Mouse (Mus musculus) limb, embryonic 14.5 days (tissue): ENCODE results near the gene Tmem190. TPM values are rescaled to one million over a fixed set of nuclear protein-coding genes. Genes with fewer than 3 reads are reported as not detected.
A peak's percentile ranks its signal among the peaks of the same experiment; 100 is the strongest.

ENCODE experiments used
- ATAC-seq: fragments of 200-750 bp; cut with Nextera tagmentation; 2 replicates; pipeline ENCODE4 v1.8.0; 2017; ENCODE audit warnings: low read depth, moderate number of reproducible peaks, moderate TSS enrichment; ENCODE audit not compliant: low FRiP score
- DNase-seq: peaks from one replicate; pipeline ENCODE4 v3.0.0-alpha.2; 2015; ENCODE audit warnings: low spot score
- H3K27ac ChIP-seq: fragments of 300-500 bp; sonication (generic); replicated peaks from 2 replicates; pipeline ENCODE4 v1.5.1; 2014; ENCODE audit warnings: low read depth, mild to moderate bottlenecking, low read length, moderate library complexity, mixed read lengths
- H3K27me3 ChIP-seq: fragments of 300-500 bp; sonication (generic); 2 replicates; pipeline ENCODE4 v1.6.1; 2014; ENCODE audit warnings: low read length, mixed read lengths; ENCODE audit not compliant: control insufficient read depth, insufficient read depth
- H3K36me3 ChIP-seq: fragments of 300-500 bp; sonication (generic); 2 replicates; pipeline ENCODE4 v1.6.1; 2014; ENCODE audit warnings: mild to moderate bottlenecking, low read length, moderate library complexity, mixed read lengths; ENCODE audit not compliant: control insufficient read depth, insufficient read depth
- H3K4me1 ChIP-seq: fragments of 300-500 bp; sonication (generic); 2 replicates; pipeline ENCODE4 v1.6.1; 2014; ENCODE audit warnings: antibody characterized with exemption, low read length, mixed read lengths; ENCODE audit not compliant: control insufficient read depth, insufficient read depth
- H3K4me2 ChIP-seq: fragments of 300-500 bp; sonication (generic); replicated peaks from 2 replicates; pipeline ENCODE4 v1.6.1; 2014; ENCODE audit warnings: low read depth, mild to moderate bottlenecking, low read length, moderate library complexity; ENCODE audit not compliant: severe bottlenecking
- H3K4me3 ChIP-seq: fragments of 300-500 bp; sonication (generic); replicated peaks from 2 replicates; pipeline ENCODE4 v1.5.1; 2014; ENCODE audit warnings: low read length
- H3K9ac ChIP-seq: fragments of 300-500 bp; sonication (generic); 2 replicates; pipeline ENCODE4 v1.6.1; 2014; ENCODE audit warnings: mild to moderate bottlenecking, low read depth, low read length, moderate library complexity; ENCODE audit not compliant: severe bottlenecking
- H3K9me3 ChIP-seq: fragments of 300-500 bp; sonication (generic); 2 replicates; pipeline ENCODE4 v1.6.1; 2016; ENCODE audit warnings: low read length; ENCODE audit not compliant: control insufficient read depth
- POLR2A ChIP-seq: fragments of 200-500 bp; IDR thresholded peaks from 2 replicates; pipeline ENCODE4 v1.8.0; 2012; ENCODE audit warnings: inconsistent platforms, mild to moderate bottlenecking, moderate library complexity, borderline replicate concordance; ENCODE audit not compliant: insufficient read depth, insufficient read length; ENCODE audit errors: extremely low read depth
- WGBS: fragments of 180-500 bp; shearing (Covaris S2); extraction: QIAGEN DNeasy Blood & Tissue Kit; methylation state at CpG from one replicate; pipeline ENCODE4 v1.1.7; 2014; 5-methylcytosine and 5-hydroxymethylcytosine counted together
- polyA plus RNA-seq, 2 experiments: library from polyadenylated mRNA; depleted of rRNA in 1 of 2; stranded (reverse) in 1 of 2; unstranded in 1 of 2; fragments of >200 nt; fragmentation: Nextera tagmentation in 1 of 2; extraction: Ambion mirVana in 1 of 2; gene quantifications; 2 replicates each; pipeline versions ENCODE4 v1.2.1 to v1.2.3; 2012 to 2014

Tmem190 gene
- polyA plus RNA-seq, 2 experiments = not detected

GRCm38 (mm10) chr7:4776861-4777830 is 5.6 kb upstream of the Tmem190 start:
- DNase-seq (peak; percentile 67), ATAC-seq (peak; percentile 84)
- peaks cover 9% of the 10 kb centered on the region; the same call in 1 of the 2 replicates for H3K4me1 ChIP-seq
- H3K9me3 ChIP-seq = no peaks in the 10 kb centered on the region
- H3K27ac ChIP-seq = no peak overlapping the region
- peak overlapping the region; percentile 32 for H3K9ac ChIP-seq
- peak overlapping the region; percentile 51 for H3K4me2 ChIP-seq
- WGBS = 2% methylated on average over 23 of the region's 56 CpGs
- H3K27me3 ChIP-seq = peaks cover 39% of the 10 kb centered on the region
- no peaks in the 10 kb centered on the region for H3K36me3 ChIP-seq
- no peak for TF ChIP-seq POLR2A
- H3K4me3 ChIP-seq = peak overlapping the region; percentile 37

DNA sequence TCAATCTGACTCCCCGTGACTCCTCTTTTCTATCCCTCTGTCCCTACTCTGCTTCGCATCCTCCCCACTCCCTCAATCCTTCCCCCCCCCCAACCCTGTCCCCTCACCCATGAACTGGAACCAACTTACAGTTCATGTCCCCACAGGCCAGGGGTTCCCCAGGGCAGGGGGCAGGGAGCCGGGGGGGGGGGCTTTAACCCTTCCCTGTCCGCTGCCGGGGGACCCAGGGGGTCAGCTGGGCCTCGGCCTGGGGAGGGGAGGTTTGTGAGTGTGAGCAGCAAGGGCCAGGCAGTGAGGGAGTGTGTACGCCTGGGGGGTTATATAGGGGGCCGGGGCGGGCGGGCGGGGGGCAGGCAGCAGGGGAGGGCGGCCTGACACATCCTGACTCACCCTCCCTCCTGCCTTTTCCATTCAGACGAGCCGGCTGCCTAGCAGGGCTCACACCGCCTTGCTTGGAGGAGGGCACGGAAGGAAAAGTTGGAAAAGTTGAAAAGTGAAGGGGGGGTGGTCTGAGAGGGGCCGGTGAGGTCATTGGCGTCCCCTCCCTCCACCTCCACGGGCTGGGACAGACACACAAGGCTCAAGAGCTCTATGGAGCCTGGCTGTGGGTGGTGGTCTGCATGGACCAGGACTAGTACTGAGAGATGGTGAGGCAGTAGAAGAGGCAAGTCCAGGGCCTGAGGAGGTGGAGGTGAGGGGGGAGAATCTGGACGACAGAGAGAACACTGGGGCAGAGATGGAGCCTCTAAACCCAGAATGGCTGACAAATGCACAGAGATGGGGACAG is 4.7 kb upstream of the Tmem190 start:
- no peak overlapping the region for H3K27ac ChIP-seq
- 5% methylated on average over 20 of the region's 20 CpGs for WGBS
- no peak for DNase-seq
- H3K4me1 ChIP-seq = peaks cover 9% of the 10 kb centered on the region; the same call in 1 of the 2 replicates
- H3K9me3 ChIP-seq = no peaks in the 10 kb centered on the region
- no peaks in the 10 kb centered on the region for H3K36me3 ChIP-seq
- H3K9ac ChIP-seq = peak overlapping the region; percentile 32; the same call in 1 of the 2 replicates
- H3K27me3 ChIP-seq = peaks cover 39% of the 10 kb centered on the region
- H3K4me2 ChIP-seq = peak overlapping the region; percentile 51; the same call in 1 of the 2 replicates
- no peak overlapping the region for H3K4me3 ChIP-seq
- ATAC-seq = no peak
- no peak for TF ChIP-seq POLR2A

DNA sequence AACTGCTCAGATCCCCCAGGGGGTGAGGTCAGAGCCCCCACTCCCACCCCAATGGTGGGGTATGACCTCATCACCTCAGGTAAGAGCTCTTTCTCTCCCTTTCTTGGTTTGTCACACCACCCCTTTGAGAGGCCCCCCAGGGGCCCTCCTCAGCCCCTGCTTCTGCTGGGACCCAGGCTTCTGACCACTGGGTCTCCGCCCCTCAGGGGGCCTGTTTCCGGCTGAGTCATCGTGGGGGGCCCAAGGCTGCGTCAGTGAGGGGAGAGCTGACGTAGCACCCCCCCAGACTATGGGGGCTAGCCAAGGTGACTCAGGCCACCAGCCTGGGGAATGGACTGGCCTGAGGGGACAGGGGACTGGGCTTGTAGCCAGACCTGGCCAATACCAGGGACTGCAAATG is 2.8 kb upstream of the Tmem190 start:
- H3K27me3 ChIP-seq = peaks cover 39% of the 10 kb centered on the region
- no peak for DNase-seq
- H3K4me1 ChIP-seq = peaks cover 9% of the 10 kb centered on the region; the same call in 1 of the 2 replicates
- no peaks in the 10 kb centered on the region for H3K9me3 ChIP-seq
- no peaks in the 10 kb centered on the region for H3K36me3 ChIP-seq
- H3K27ac ChIP-seq = no peak overlapping the region
- no peak for ATAC-seq
- no peak overlapping the region for H3K4me2 ChIP-seq
- no peak overlapping the region for H3K4me3 ChIP-seq
- TF ChIP-seq POLR2A = no peak
- H3K9ac ChIP-seq = no peak overlapping the region
- WGBS = 27% methylated on average over 5 of the region's 5 CpGs

DNA sequence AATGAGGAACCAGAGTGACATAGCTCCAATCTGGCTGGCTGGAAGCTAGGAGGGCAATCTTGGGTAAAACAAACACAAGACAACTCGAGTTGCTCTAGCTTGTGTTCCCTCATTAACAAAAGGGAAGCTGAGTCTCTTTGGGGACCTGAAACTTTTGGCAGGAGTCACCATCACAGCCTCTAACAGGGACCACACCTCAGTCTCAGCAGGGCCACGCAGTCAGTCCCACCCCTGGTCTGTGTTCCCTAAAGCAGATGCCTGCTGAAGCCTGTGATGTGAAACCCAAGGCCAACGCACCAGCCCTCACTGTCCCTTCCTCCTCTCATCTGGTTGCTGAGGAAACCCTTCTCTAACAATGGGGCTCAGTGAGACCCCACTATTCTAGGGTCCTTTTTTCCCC is 607 bp upstream of the Tmem190 start:
- no peak overlapping the region for H3K27ac ChIP-seq

DNA sequence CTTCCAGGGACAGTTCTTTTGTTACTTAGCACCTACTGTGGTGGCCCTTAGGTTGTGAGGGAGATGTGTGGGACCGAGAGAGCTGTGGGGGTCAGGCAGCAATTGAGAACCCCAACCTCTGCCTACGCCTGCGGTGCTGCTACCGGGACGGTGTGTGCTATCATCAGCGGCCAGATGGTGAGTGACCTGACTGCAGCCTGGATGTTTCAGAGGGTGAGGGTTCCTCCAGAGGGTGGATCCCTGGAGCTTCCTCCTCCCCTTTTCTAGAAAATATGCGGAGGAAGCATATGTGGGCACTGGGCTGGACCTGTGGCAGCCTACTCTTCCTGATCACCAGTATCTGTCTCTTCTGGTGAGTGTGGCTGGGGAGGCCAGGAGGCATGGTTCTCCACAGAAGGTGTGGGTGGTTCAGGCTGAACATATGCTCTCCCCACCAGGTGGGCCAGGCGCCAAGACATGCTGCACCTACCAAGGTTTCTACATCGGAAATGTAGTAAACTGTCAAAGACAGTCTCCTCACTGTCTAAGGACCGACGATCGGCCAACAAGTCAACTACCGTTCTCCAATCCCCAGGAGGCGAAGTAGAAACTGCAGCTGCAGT is 1.0 kb downstream of the Tmem190 start:
- Histone ChIP-seq H3K36me3 (no peaks in the 10 kb centered on the region), H3K27me3 (peaks cover 4% of the 10 kb centered on the region), H3K4me3 (no peak overlapping the region), H3K4me2 (no peak overlapping the region), H3K9ac (no peak overlapping the region), H3K27ac (no peak overlapping the region), H3K4me1 (peaks cover 6% of the 10 kb centered on the region; the same call in 1 of the 2 replicates), H3K9me3 (no peaks in the 10 kb centered on the region)
- no peak for ATAC-seq
- TF ChIP-seq POLR2A = no peak
- WGBS = 81% methylated on average over 14 of the region's 14 CpGs
- DNase-seq = no peak

More for the DNA sequence above, 607 bp upstream of the Tmem190 start:
- Histone ChIP-seq H3K36me3 (no peaks in the 10 kb centered on the region), H3K9ac (no peak overlapping the region), H3K9me3 (no peaks in the 10 kb centered on the region), H3K27me3 (peaks cover 20% of the 10 kb centered on the region), H3K4me2 (no peak overlapping the region), H3K4me3 (no peak overlapping the region), H3K4me1 (0 out of 2 replicates have a peak, but pooled peaks cover 4% of the 10 kb centered on the region)
- no peak for TF ChIP-seq POLR2A
- 38% methylated on average over 3 of the region's 3 CpGs for WGBS
- DNase-seq = no peak
- no peak for ATAC-seq
